Mouse (Mus musculus): ENCODE measurements around the gene Slc39a11. TPM values are rescaled to one million over a fixed set of nuclear protein-coding genes. Genes with fewer than 3 reads are reported as not detected.

Gene Slc39a11
- 4.9 and 5.1 TPM in 2 replicates for polyA plus RNA-seq (2012; rRNA removed)
- 10.1 and 10.2 TPM in 2 replicates for polyA plus RNA-seq (2014; fragmentation: Nextera tagmentation; extraction: Ambion mirVana)

- 0% methylated on average over 84 of the region's 91 CpGs for WGBS (ENCODE audit: insufficient replicate concordance)
- Histone ChIP-seq H3K9ac (replicated peaks) (peak within 1 kb of the TSS; percentile 86), H3K4me1 (replicated peaks; ENCODE audit: control insufficient read depth in 2 of 2, insufficient read depth in 2 of 2, low read length in 1 of 2) (peaks cover 24 to 27% of the 10 kb centered on the region in 2 experiments), H3K27ac (peak within 1 kb of the TSS; percentile 84), H3K4me2 (ENCODE audit: low read depth) (peak within 1 kb of the TSS; percentile 95), H3K27me3 (ENCODE audit: control insufficient read depth, insufficient read depth, low read length) (no peaks in the 10 kb centered on the region), H3K4me3 (ENCODE audit: insufficient read depth in 1 of 2, low read depth in 2 of 2, low read length in 2 of 2) (peak within 1 kb of the TSS; percentile 99 to 100), H3K9me3 (ENCODE audit: control insufficient read depth, low read length) (no peaks in the 10 kb centered on the region), H3K36me3 (replicated peaks; ENCODE audit: control insufficient read depth, insufficient read depth, low read depth) (peaks cover 30% of the 10 kb centered on the region)
- DNase-seq (ENCODE audit: low read depth in 3 of 3, low spot score in 3 of 3), result peak; percentile 45 to 51 (median 49)
- TF ChIP-seq CTCF (IDR thresholded peaks at IDR 0.05; ENCODE audit: low read depth) (0 out of 2 replicates have a peak, but pooled peaks have one; percentile 3), EP300 (IDR thresholded peaks at IDR 0.05; ENCODE audit: low read depth) (no peak)
- ATAC-seq (ENCODE audit: insufficient read depth), result peak; percentile 78
These were observed at the start of gene Slc39a11 for GRCm38 (mm10) chr11:113649353-113650210. Gene Slc39a11 (minus strand): TSS chr11:113650079.

GRCm38 (mm10) chr11:113699643-113700042 lies 49.8 kb upstream of the Slc39a11 start:
- peaks cover 0 to 6% of the 10 kb centered on the region in 2 experiments; a peak in 1 of 4 replicates for H3K4me1 ChIP-seq (replicated peaks; ENCODE audit: control insufficient read depth in 2 of 2, insufficient read depth in 2 of 2, low read length in 1 of 2)
- DNase-seq (ENCODE audit: low read depth in 3 of 3, low spot score in 3 of 3) (no peak), ATAC-seq (ENCODE audit: insufficient read depth) (no peak)
- no peak overlapping the region for H3K9ac ChIP-seq (replicated peaks)
- WGBS (ENCODE audit: insufficient replicate concordance), result 67% methylated on average over 7 of the region's 7 CpGs
- H3K9me3 ChIP-seq (ENCODE audit: control insufficient read depth, low read length), result no peaks in the 10 kb centered on the region
- H3K4me2 ChIP-seq (ENCODE audit: low read depth), result no peak overlapping the region
- no peak for TF ChIP-seq EP300 (IDR thresholded peaks at IDR 0.05; ENCODE audit: low read depth)
- no peak for TF ChIP-seq CTCF (IDR thresholded peaks at IDR 0.05; ENCODE audit: low read depth)
- H3K27me3 ChIP-seq (ENCODE audit: control insufficient read depth, insufficient read depth, low read length), result no peaks in the 10 kb centered on the region
- H3K4me3 ChIP-seq (ENCODE audit: insufficient read depth in 1 of 2, low read depth in 2 of 2, low read length in 2 of 2), result no peak overlapping the region
- no peak overlapping the region for H3K27ac ChIP-seq
- H3K36me3 ChIP-seq (replicated peaks; ENCODE audit: control insufficient read depth, insufficient read depth, low read depth), result peaks cover 4% of the 10 kb centered on the region

GRCm38 (mm10) chr11:113698013-113698545 lies 48.2 kb upstream of the Slc39a11 start:
- Histone ChIP-seq H3K4me3 (ENCODE audit: insufficient read depth in 1 of 2, low read depth in 2 of 2, low read length in 2 of 2) (no peak overlapping the region), H3K4me1 (replicated peaks; ENCODE audit: control insufficient read depth in 2 of 2, insufficient read depth in 2 of 2, low read length in 1 of 2) (peaks cover 0 to 6% of the 10 kb centered on the region in 2 experiments; a peak in 1 of 4 replicates), H3K36me3 (replicated peaks; ENCODE audit: control insufficient read depth, insufficient read depth, low read depth) (peaks cover 7% of the 10 kb centered on the region), H3K4me2 (ENCODE audit: low read depth) (no peak overlapping the region), H3K27ac (no peak overlapping the region), H3K27me3 (ENCODE audit: control insufficient read depth, insufficient read depth, low read length) (no peaks in the 10 kb centered on the region), H3K9ac (replicated peaks) (no peak overlapping the region), H3K9me3 (ENCODE audit: control insufficient read depth, low read length) (no peaks in the 10 kb centered on the region)
- 75% methylated on average over 12 of the region's 12 CpGs for WGBS (ENCODE audit: insufficient replicate concordance)
- TF ChIP-seq EP300 (IDR thresholded peaks at IDR 0.05; ENCODE audit: low read depth) (no peak), CTCF (IDR thresholded peaks at IDR 0.05; ENCODE audit: low read depth) (no peak)
- DNase-seq (ENCODE audit: low read depth in 3 of 3, low spot score in 3 of 3) (no peak), ATAC-seq (ENCODE audit: insufficient read depth) (peak; percentile 45; the same call in 1 of the 2 replicates)

GRCm38 (mm10) chr11:113697571-113697970 lies 47.7 kb upstream of the Slc39a11 start:
- Histone ChIP-seq H3K4me1 (replicated peaks; ENCODE audit: control insufficient read depth in 2 of 2, insufficient read depth in 2 of 2, low read length in 1 of 2) (peaks cover 0 to 6% of the 10 kb centered on the region in 2 experiments; a peak in 1 of 4 replicates), H3K36me3 (replicated peaks; ENCODE audit: control insufficient read depth, insufficient read depth, low read depth) (peaks cover 7% of the 10 kb centered on the region), H3K4me3 (ENCODE audit: insufficient read depth in 1 of 2, low read depth in 2 of 2, low read length in 2 of 2) (no peak overlapping the region), H3K27ac (no peak overlapping the region), H3K9me3 (ENCODE audit: control insufficient read depth, low read length) (no peaks in the 10 kb centered on the region), H3K9ac (replicated peaks) (no peak overlapping the region), H3K4me2 (ENCODE audit: low read depth) (no peak overlapping the region), H3K27me3 (ENCODE audit: control insufficient read depth, insufficient read depth, low read length) (no peaks in the 10 kb centered on the region)
- WGBS (ENCODE audit: insufficient replicate concordance), result 62% methylated on average over 5 of the region's 5 CpGs
- ATAC-seq (ENCODE audit: insufficient read depth) (no peak), DNase-seq (ENCODE audit: low read depth in 3 of 3, low spot score in 3 of 3) (no peak)
- TF ChIP-seq EP300 (IDR thresholded peaks at IDR 0.05; ENCODE audit: low read depth) (no peak), CTCF (IDR thresholded peaks at IDR 0.05; ENCODE audit: low read depth) (no peak)

GRCm38 (mm10) chr11:113691851-113692250 lies 42.0 kb upstream of the Slc39a11 start:
- WGBS (ENCODE audit: insufficient replicate concordance), result 57% methylated on average over 3 of the region's 3 CpGs
- TF ChIP-seq CTCF (IDR thresholded peaks at IDR 0.05; ENCODE audit: low read depth), result no peak
- no peak for TF ChIP-seq EP300 (IDR thresholded peaks at IDR 0.05; ENCODE audit: low read depth)
- Histone ChIP-seq H3K9me3 (ENCODE audit: control insufficient read depth, low read length) (no peaks in the 10 kb centered on the region), H3K27me3 (ENCODE audit: control insufficient read depth, insufficient read depth, low read length) (no peaks in the 10 kb centered on the region), H3K36me3 (replicated peaks; ENCODE audit: control insufficient read depth, insufficient read depth, low read depth) (peaks cover 29% of the 10 kb centered on the region), H3K4me3 (ENCODE audit: insufficient read depth in 1 of 2, low read depth in 2 of 2, low read length in 2 of 2) (no peak overlapping the region), H3K4me2 (ENCODE audit: low read depth) (no peak overlapping the region), H3K9ac (replicated peaks) (no peak overlapping the region), H3K4me1 (replicated peaks; ENCODE audit: control insufficient read depth in 2 of 2, insufficient read depth in 2 of 2, low read length in 1 of 2) (no peaks in the 10 kb centered on the region; a peak in 1 of 4 replicates), H3K27ac (no peak overlapping the region)
- ATAC-seq (ENCODE audit: insufficient read depth), result no peak
- DNase-seq (ENCODE audit: low read depth in 3 of 3, low spot score in 3 of 3), result no peak
